Mouse (Mus musculus) testis, adult 2 months (tissue): ENCODE results near the gene Stx5a.
A peak's percentile ranks its signal among the peaks of the same experiment; 100 is the strongest.

Experiments used
- CTCF ChIP-seq: fragments of 200-500 bp; IDR thresholded peaks from 2 replicates; pipeline ENCODE4 v1.5.1; 2012; ENCODE audit warnings: low read depth, mild to moderate bottlenecking, inconsistent platforms, low read length, moderate library complexity; ENCODE audit not compliant: control insufficient read depth, insufficient read depth, insufficient replicate concordance
- POLR2A ChIP-seq: fragments of 200-500 bp; IDR thresholded peaks from 2 replicates; pipeline ENCODE4 v1.6.1; 2012; ENCODE audit warnings: low read depth, mild to moderate bottlenecking, inconsistent platforms, low read length, moderate library complexity; ENCODE audit not compliant: control insufficient read depth

DNA sequence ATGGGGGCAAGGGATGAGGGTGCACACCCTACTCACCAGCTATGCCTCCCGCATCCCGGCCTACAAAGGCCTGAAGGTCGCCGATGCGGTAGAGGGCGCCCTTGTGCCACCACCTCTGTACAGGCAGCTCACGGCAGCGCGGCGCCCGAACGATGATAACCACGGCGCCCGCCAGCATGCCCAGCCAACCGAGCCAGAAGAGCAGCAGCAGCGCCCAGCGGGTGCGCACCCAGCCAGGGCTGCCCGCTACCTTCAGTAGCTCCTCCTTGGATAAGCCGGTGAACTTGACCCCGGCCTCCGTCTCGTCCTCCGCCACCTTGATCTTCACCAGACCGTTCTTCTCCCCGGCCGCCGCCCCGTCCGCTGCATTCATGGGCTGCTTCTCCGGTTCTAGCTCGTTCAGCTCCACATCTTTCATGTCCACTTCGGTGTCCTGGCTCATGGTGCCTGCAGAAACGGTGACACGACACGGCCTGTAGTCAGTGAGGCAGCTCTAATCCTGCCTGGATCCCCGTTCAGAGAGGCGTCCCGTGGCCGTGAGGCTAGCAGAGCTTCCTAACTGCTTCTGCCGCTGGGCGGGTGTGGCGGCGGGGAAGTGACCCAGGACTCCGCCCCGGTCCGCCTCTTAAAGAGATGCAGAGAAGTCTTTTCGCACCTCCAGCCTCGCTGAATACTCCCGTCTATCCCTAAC, 27.8 kb upstream of the Stx5a start:
- peak; percentile 90 for TF ChIP-seq POLR2A
- TF ChIP-seq CTCF, result peak; percentile 58; the same call in 1 of the 2 replicates
